Mouse (Mus musculus): ENCODE measurements around the gene Spice1. TPM values are rescaled to one million over a fixed set of nuclear protein-coding genes. Genes with fewer than 3 reads are reported as not detected.

Spice1 gene
- total RNA-seq (2023), result 91.3 TPM

DNA sequence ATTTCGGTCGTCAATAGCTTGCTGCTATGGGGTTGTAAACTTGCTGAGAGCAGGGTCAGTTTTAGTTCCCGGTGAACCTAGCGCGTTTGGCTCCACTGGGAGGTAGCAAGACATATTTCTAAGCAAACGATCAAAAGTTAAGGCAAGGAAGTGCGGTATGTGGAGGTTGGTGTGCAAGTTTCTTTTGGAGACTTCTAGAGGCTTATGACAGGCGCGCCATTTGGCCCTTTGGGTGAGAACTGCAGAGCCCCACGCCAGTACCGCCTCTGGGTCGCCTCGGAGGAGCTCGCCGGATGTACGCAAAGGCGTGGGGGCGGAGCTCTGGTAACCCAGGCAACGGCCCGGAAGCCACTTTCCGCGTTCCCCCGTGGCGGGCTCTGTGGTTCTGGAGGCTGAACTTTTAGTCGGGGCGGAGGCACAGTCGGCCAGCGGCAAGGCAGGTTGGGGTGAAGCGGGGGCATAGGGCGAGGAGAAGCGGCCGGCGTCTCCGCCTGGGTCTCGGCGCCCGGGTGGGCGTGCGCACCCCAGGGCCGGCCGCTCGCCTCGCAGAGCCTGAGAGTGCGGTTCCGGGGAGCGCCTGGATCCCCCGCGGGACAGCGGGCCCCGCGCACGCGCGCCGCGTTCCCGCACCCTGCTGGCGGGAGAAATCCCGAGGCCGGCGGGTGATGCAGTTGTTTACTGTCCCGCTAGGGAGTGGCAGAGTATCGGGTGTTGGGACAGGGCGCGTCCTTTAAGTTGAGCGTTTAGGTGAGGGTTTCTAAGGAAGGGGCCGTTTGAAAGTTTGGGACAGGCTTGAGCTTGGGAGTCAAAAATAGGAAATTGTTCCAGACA, at the start of gene Spice1:
Gene Spice1 (plus strand): TSS at position 51 of the 831 bp plus-strand sequence.

DNA sequence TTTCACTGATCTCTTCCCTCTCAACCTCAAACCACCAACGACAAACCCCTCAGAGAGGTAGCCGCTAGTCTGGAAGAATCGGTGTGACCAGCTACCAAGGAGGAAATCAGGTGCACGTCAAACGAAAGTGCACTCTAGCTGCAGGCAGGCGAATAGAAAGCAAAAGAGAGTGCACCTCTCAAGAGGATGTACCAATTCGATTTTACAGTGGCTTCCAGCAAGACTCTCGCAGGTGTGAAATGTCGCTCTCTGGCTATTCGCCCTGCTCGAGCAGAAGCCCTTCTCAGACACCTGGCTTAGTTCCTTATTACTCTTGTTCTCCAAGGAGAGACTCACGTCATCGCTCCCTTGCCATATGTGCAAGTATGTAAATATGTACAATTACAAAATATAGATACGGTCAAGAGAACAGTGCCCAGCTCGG, 14.0 kb upstream of the Spice1 start, which contains the start of gene Sidt1:
Gene Sidt1 (minus strand): TSS at position 336 of the 424 bp plus-strand sequence.

DNA sequence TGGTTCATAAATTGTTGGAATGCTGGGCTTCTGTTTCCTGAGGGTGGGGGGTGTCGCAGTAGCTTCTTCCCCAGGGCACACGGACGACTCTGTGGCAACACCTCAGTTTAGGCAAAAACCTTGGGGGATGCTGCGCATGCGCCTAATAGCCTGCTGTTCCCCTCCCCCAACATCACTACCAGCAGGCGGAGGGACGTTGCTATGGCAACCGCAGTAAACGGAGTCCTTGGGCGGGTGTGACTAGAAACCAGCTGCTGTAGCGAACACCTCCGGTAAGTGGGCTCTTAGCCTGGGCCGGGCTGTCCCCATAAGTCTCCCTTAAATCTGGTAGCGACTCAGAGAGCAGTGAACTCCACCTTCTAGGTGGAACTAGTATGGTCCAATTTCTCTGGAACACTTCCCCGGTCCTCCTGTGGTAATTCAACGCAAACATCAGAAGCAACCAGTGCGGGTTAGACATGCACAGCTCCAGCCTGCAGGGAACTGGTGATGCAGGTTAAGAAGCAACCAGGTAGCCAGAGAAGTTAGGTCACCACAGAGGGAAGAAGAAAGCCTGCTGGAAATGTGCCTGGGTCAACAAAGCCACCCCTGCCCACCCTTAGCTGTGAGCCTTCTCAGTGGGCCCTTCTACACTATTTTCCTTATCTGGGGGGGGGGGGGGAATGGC, 47.8 kb downstream of the Spice1 start, which contains the start of gene Cfap44:
Gene Cfap44 (plus strand): TSS at position 220 of the 667 bp plus-strand sequence.

Other genes with a start within 250 kb of the Spice1 start
- 22.0 TPM for gene Atp6v1a, start 207.4 kb upstream of the Spice1 start, total RNA-seq (2023)
- gene Naa50, start 207.3 kb upstream of the Spice1 start, total RNA-seq (2023), result 34.8 TPM
- 25.5 TPM for gene Usf3, start 173.9 kb upstream of the Spice1 start, total RNA-seq (2023)
- 193 TPM for gene Sidt1, start 13.9 kb upstream of the Spice1 start, total RNA-seq (2023)
- not detected for gene Cfap44, start 47.7 kb downstream of the Spice1 start, total RNA-seq (2023)
- 0.86 TPM for gene Boc, start 211.8 kb downstream of the Spice1 start, total RNA-seq (2023)

Data from CD4-positive naive resting alpha-beta T cell, adult 57 days (primary cell).